Mouse (Mus musculus) gastrocnemius, postnatal 36 days (tissue): ENCODE measurements around the gene Lrrc32. TPM values are rescaled to one million over a fixed set of nuclear protein-coding genes. Genes with fewer than 3 reads are reported as not detected.

ENCODE experiments used
- DNase-seq, 2 experiments: peaks; one replicate each; pipeline ENCODE4 v3.0.0; 2022
- intact Hi-C: fragments of 180-260 bp; cut with DNase I; formaldehyde crosslinking; loops from one replicate; pipeline ENCODE4 v1.15.1; 2025
- total RNA-seq, 2 experiments: library from RNA; stranded (reverse); gene quantifications; 2 replicates each; pipeline ENCODE4 v1.2.3; 2021

The Lrrc32 gene
- total RNA-seq, 2 experiments from 2014 or later = 3.7 to 5.8 TPM

DNA sequence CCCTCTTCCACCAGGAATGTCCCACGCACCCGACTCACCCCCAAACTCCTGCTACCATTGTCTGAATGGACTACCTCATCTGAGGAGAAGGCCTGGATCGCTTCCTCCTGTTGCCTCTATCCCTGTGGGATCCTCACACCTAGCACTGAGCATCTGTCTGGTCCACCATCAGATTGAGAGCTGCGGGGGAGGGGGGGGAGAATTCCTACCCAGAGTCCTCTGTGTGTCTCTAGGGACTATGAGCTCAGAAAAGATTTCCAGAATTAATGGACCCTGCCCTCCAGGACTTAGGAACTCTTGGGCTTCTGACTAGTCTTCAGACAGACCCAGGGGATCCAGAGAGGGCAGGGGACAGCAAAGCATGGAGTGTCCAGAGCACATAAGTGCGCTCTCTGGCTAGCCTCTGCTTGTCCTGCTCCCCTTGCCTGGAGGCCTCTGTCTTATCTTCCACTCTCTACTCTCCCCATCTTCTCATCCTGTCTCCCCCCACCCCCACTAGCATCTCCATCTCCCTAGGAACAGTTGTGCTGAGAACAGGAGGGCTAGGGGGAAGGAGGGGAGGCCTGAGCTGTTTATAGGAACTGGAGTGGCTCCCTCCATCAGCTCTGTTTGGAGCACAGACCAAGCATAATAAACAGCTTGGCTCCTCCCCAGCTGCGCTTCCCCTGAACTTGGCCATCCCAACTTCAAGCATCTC lies 15.0 kb downstream of the Lrrc32 start:
- no peak for DNase-seq
- intact Hi-C loops = no loop called here

DNA sequence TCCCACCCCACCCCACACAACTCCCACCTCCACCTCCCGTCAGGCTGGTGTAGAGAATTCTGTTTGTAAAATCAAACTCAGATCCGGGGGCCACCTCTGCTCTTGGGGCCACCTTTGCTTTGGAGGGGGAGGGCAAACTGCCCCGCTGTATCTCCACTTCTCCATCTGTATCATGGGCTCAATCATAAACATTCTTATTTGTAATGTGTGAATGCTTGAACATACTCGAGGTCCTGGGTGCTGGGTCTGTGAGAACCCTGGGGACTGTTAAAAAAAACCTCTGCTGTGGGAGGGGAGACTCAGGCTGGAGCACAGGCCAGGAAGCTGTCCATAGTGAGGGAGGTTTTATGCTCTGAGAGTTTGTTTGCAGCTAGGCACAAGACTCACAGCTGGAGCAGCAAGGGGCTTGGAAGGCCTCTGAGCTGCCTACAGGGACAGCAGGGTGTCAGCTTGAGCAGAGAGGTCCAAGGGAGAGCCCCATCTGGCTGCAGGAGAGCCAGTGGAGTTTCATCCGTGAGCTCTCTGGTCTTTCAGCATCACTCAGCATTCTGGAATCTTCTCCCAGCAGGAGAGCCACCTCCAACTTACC lies 15.7 kb downstream of the Lrrc32 start:
- peak in 1 of 2 experiments; percentile 36 for DNase-seq
- intact Hi-C loops = no loop called here

DNA sequence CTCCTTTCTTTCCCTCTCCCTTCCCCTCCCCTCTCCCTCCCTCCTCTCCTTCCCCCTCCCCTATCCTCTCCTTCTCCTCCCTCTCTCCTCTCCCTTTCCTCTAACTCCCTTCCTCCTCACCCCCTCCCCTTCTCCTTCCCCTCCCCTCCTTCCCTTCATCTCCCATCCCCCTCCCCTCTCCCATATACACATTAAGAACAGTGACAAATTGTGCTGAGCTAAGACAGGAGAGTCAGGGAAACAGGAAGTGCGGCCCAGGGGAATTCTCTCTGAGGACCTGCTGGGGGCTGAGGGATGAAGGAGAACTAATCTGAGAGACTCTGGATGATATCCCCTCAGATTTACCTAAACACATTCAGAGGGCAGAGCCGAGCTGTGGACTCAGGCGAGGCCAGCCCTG lies 16.6 kb downstream of the Lrrc32 start:
- intact Hi-C loops = no loop called here
- no peak for DNase-seq

DNA sequence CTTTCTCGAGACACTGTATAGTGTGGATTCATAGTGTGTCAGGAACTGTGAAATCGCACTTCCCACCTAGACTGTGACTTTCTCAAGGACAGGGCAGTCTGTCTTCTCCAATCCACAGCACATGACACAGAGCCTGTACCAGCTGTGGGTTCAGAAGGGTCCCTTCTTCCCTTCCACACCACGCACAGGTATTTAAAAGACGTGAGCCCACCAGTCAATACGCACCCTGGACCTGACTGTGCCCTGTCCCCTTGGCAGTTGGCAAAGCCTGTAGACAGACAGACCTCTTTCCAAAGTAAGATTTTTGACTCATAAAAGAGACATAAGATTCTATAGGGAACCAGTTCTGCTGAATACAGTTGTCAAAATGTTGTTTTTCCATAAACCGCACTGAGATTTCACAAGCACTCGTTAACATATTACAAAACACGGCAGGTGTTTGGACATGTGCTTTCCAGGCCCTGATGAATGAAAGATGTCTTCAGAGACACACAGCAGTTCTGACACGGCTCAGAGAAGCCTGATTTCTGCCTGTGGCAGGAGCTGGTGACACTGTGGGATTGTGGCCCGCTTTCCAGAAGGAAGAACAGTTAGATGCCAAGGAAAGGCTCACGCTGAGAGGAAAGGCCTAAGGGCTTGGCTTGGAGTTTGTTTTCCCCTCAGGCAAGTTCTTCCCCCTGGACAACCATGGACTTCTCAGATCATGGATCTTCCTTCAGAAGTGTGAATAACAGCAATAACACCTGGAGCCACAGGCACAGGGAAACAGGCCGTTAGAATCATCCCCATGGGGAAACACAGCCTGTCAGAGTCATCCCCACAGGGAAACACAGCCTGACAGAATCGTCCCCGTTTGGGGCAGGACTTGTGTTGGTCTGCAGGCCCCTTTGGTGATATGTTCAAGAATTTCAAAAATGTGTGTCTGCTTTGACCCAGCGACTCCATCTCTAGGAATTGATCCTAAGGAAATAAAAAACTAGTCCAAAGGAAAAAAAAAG lies 22.2 kb downstream of the Lrrc32 start:
- no peak for DNase-seq
- intact Hi-C loops = no loop called here

DNA sequence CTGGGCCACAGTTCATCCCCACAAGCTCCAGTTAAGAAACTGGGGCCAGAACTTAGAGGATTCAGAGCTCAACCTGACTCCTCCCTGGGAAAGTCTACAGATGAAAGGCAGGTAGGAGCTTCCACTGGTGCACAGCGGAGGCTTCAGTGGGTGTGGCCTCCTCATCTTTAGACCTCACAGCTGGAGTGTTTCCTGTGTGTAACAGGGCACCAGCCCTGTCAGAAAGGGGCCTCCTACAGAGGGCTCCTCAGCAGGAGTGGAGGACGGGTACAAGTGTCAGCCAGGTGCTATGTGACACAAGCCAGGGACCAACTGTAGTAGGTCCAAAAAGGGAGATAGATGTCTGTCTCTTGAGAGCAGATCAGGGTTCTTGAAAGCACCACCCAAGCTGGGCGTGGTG lies 24.2 kb downstream of the Lrrc32 start:
- no peak for DNase-seq
- intact Hi-C loops = no loop called here

DNA sequence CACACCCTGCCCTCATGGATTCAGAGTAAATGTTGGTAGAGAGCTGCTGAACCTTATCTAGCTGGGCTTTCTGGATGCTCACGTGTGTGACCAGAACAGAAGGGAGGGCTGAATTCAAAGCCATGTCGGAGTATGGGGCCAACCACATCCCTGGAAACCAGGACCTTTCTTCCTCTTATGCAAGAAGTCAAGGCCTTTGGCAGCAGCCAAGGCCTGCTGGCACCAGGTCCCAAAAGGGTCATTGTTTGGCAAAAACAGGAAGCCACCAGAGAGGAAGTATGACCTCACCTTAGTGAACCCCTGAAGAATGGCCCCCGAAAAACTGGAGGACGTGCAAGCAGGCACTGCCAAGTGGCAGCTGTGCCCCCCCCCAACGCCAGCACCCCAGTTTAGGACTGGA lies 33.5 kb downstream of the Lrrc32 start:
- intact Hi-C loops = no loop called here
- DNase-seq = no peak

DNA sequence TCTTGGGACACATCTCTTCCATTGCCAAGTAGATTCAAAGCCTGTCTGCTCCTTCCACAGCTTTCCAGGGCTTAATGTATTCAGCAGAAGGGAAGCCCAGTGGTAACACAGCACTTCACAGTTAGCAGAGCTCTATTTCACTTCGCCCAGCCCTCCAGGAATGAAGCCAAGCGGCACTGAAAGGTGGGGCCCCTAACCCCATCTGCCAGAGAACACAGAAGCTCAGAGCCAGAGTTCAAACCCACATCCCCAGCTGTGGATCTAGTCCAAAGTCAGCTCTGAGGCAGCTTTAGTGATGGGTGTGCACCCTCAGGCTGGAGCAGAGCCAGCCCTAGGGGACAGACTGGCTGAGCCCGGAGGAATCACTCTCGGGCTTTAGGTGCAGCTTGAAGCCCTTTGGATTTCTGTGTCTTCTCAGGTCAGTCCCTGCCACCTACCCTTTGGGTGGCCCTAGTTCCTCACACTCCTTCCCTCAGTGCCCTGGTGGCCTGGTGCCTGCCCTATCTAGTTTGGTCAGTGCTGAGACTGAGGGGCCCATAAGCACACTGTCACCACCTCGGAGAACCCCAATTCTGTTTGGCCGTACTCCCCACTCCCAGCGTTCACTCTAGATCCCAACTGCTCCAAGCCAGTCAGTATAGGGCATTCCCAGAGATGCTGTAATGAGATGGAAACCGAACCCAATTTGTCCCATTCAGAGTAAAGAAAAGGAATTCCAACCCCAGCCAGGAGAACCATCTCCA lies 34.2 kb downstream of the Lrrc32 start:
- DNase-seq = peak; percentile 42 to 52
- intact Hi-C loops = no loop called here

DNA sequence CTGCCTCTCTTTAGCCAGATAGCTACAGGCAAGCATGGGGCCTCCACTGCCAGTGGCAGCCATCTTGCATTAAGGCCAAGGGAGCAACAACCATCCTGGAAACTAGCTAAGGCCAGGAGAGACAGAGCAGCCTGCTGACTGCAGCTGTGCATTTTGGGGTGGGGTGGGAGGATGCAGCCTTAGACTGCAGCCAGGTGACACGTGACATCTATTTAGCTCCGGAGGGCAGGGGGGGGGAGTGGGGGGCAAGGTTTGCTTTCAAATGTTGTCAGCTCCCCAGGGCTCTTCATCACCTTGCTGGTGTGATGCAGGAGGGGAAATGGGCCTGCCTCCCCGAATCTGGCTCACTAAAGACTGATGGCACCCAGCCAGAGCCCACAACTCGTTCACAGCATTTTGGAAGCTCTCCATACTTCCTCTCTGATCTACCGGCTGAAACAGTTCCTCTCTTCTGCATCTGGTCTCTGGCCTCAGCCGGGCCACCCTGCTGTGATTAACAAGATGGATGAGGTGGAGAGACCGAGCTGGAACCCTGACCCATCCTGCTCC lies 34.8 kb downstream of the Lrrc32 start:
- intact Hi-C loops = no loop called here

DNA sequence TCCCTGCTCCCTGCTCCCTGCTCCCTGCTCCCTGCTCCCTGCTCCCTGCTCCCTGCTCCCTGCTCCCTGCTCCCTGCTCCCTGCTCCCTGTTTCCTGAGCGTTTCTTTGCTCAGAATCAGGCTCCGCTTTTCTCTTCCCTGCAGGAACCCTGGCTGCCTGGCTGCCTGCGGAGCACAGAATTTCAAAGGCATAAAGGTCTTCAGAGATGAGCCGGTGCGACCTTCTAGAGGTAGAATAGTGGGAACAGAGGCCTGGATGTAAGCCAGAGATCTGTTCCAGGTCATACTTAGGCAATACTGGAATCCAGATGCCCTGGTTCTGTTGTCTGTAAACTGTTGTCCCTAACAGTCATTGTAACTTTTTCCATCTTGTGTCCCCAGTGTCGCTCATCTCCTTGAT lies 35.3 kb downstream of the Lrrc32 start:
- intact Hi-C loops = no loop called here
- no peak for DNase-seq

More for the DNA sequence above, 34.8 kb downstream of the Lrrc32 start:
- no peak for DNase-seq

DNA sequence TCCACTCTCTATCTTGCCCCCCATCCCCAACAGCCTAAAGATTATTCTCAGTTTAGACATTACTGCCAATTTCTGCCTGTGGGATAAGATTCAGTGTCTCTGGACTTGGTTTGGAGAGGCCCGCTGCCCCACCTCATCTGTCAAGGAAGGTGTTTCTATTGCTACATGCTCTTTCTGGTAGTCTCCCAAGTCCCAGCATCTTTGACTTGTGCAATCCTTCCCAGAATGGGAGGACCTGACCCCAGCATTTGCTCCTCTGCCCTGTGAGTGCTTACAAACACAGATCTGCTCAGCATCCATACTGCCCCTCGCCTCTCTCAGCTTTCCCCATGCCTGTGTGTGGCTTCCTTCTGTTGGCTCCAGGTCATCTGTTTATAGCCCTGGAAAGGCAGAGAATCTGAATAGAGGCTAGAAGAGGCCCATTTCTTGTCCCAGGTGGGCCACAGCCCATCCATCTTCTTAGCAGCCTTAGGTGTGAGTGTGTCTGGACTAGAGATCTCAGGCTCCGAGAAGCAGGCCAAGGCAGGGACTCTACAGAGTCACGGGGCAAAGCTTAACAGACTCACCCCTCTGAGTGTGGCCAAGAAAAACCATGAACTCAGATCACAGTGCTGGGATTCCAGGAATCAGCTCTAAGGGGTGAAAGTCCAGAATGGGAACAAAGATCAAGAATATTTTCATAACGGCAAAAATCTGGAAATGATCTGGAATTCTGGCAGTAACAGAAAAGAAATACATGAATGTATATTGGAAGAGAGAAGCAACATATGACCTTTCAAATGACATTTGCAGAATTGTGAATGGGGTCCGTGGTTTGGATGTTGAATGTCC lies 36.0 kb downstream of the Lrrc32 start:
- DNase-seq = no peak
- intact Hi-C loops = no loop called here

DNA sequence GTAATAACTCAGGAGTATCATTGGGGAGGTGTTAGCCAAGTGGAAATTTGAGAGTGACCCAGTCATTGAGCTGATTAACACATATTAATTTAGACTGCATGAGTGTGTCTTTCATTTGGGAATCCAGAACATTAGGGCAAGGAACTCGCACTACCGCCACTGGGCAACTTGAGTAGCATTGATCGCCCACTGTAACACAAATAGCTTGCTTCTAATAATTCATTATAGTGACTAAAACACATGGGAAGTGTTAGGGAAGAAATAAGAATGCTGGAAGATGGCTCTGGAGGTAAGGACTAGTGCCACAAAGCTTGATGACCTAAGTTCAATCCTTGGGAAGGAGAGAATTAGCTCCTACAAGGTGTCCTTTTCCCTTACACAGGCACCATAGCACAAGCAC lies 38.0 kb downstream of the Lrrc32 start:
- intact Hi-C loops = no loop called here
- DNase-seq = no peak

DNA sequence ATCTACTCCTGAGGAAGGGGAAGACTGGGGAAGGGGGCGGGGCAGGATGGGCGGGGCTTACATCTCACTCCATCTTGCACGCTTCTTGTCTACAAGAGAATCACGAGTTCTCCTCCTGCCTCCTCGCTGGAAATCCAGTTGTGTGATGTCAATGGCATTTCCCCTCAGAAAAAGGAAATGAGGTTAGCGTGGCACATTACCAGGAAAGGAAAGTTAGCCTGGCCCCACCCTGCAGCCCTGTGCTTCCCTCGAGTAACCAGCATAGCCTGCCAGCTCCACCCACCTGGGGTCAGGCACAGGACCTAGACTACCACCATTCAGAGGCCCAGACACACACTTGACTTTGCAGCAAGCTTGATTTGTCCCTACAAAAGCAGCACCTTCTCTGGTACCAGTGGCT lies 42.5 kb downstream of the Lrrc32 start:
- intact Hi-C loops = no loop called here
- DNase-seq = no peak

DNA sequence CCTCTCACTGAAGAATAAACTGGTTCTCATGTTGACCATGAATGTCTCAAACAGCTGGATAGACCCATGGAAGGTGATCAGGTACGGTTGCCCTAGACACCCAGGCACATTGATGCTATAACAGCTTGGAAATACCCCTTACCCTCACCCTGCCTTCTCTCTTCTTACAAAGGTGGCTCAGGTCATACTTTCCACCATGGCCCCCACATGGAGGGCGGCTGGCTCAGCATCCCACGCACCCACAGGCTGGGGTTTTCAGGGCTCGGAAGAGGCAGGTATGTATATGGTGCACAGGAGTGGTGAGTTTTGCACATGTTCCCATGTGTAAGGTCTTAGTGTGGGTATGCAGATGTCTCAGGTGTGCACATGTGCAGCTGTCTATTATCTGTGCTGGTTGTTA lies 43.9 kb downstream of the Lrrc32 start:
- intact Hi-C loops = no loop called here
- DNase-seq = no peak

DNA sequence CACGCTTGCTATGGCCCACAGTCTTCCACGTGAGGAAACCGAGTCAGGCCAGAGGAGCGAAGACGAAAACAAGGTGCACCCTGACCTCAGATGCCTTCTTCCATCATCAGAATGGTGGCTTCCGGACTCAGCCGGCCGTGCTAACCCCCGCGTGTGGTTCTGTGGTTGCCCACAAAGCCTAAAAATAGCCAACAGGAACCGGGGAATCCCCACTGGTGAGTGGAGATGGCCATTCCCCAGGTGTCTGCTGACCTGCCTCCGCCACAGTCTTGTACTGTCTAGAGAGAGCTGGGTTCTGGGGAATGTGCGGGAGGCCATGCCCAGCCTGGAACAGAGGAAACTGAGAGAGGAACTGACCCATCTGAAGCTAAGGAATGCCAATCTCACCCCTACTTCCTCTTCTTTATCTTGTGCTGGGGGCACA lies 45.4 kb downstream of the Lrrc32 start:
- no peak for DNase-seq
- intact Hi-C loops = no loop called here

DNA sequence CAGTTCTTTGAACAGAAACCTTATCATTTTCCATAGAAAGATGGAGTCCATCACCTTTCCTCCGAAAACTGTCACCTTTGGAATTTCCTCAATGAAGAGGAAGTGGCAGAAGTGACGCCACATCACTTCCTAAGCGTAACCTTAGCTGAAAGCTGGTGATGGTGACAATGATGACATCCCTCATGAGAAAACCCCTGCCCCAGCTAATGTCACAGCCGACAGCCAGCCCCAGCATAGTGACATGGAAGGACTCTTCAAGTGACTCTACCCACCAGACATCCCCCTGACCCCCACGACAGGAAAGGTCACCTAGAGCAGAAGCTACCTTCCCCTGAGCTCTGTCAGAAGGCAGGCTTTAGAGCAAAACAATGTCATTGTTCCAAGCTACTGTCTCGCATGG lies 46.1 kb downstream of the Lrrc32 start:
- intact Hi-C loops = no loop called here
- DNase-seq = no peak

DNA sequence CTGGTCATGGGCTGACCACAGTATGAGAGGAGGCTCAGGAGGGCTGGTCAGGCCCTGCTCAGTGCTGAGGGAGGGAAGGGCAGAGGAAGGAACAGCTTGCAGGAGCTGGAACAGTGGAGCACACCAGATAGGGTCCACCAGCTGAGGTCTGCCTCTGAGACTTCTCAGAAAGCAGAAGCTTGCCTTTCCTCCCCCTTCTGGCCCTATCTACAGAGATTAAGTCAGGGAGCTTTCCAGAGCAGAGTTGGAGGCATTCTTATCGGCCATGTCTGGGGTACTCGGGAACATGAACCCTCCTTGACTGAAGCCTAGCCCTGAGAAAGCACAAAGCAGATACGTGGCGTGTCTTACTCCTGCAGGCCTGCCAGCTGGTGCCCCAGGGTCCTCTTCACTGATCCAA lies 46.8 kb downstream of the Lrrc32 start:
- intact Hi-C loops = no loop called here
- DNase-seq = no peak

DNA sequence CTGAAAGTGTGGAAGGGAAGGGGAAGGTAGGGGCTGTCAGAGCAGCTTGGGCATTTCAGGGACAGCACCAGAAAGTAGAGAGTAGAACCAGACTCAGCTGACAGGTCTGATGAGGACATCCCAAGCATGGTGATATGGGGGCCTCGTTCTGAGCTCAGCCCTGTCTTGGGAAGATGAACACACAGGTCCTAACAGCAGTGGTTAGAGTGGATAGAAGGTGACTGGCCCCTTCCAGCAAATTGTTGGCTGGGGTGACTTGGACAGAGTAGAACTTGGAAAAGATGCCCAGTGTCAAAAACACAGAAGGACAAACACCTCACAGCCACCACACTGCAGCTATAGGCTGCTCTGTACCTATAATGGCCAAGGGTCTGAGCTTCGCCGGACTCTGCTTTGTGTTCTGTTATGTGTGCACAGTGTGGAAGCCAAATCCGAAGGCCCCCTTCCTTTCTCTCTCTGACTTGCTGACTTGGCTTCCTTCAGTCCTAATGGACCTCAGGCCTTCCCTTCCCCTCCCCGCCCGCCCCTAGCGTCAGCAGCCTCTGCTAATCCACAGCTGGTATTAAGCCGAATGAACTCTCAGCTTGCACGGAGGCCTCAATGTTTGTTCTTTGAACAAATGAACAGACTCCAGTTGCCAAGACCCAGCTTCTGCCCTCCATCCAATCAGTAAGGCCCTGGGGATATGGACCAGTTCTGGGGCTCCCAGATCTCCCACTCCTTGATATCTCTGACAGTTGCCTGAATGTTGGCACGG lies 48.3 kb downstream of the Lrrc32 start:
- intact Hi-C loops = no loop called here
- no peak for DNase-seq

DNA sequence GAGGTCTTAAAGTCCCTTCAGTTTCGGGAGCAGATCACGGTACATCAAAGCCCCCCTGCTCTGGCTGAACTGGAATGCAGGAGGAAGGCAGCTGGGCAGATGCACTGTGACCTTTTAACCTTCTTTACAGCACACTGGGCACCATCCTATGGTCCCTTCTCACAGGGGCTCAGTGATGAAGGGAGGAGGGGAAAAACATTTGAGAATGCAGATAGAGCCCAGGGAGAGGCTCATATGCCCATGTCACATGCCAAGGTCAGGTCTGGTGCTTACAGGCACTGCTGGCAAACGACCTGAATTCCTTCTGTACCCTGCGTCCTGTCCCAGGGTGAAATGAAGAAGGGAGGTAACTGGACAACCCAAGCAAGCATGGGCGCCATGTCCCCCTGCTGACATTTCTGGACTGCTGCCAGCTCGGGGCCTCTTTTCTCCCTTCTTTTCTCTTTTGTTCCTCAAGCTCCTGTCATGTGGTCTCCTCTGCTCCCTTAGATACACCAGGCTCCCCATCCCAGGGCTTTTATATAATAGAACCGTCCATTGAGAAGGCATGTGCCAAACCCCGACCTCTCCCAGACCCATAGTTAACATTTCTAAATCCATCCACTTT lies 49.0 kb downstream of the Lrrc32 start:
- DNase-seq = no peak
- intact Hi-C loops = no loop called here
